Comparison of ENCODE assay signal across 9 mouse cellular contexts in the genomic region with DNA sequence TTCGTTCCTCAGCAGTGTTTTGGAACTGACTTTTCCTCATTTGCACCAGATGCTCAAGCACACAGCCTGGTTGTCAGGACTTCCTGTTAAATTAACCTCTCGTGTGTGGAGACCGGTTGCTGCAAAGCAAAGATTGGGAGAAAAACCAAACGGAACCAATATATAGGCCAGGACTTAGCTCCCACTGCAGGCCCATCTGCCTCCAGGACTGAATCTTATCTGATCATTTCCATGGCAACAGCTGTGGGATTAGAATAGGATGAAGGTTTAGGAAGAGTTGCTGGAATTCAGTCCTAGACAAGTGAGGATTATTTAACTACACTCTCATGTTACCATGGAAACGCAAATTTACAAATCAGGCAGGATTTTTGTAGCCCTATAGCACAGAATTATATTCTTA.
DNase-seq lines count a peak whose midpoint lies in the region; ATAC-seq and TF ChIP-seq lines count a peak whose summit lies in the region.
"Had no signal": no experiment of that assay in that cellular context is flagged by ENCODE, and none has a peak within 500 bp of the region (broad histone marks: within the 10 kb centered on the region; RNA-seq: fewer than 3 reads in every experiment).

No protein-coding gene starts in this region.

- TF ChIP-seq CTCF in kidney, adult 2 months (conservative IDR thresholded peaks at IDR 0.05; ENCODE audit: insufficient read depth, insufficient read length, low read depth, low read length), result no peak

- H3K27ac ChIP-seq in forebrain, embryonic 16.5 days (ENCODE audit: low read length), result 0 out of 2 replicates have a peak overlapping the region, but pooled peaks have one; percentile 13
- H3K27ac ChIP-seq in midbrain, embryonic 16.5 days (ENCODE audit: low read length), result peak overlapping the region; percentile 83
- H3K27ac ChIP-seq in kidney, adult 2 months (ENCODE audit: insufficient read depth, low read depth, low read length), result no peak overlapping the region
- H3K27ac ChIP-seq: kidney, postnatal 0 days had no signal

- WGBS in forebrain, embryonic 16.5 days, result 44% methylated on average over 5 of the region's 5 CpGs
- WGBS in midbrain, embryonic 16.5 days, result 17% methylated on average over 5 of the region's 5 CpGs
- WGBS in kidney, adult 2 months, result 66% methylated on average over 5 of the region's 5 CpGs

- no peak overlapping the region for H3K4me2 ChIP-seq in forebrain, embryonic 16.5 days (ENCODE audit: low read length)
- H3K4me2 ChIP-seq in midbrain, embryonic 16.5 days (ENCODE audit: low read length), result no peak overlapping the region

- peaks cover 13% of the 10 kb centered on the region for H3K4me1 ChIP-seq in forebrain, embryonic 16.5 days (replicated peaks; ENCODE audit: control insufficient read depth, insufficient read depth, low read length)
- peaks cover 8% of the 10 kb centered on the region for H3K4me1 ChIP-seq in midbrain, embryonic 16.5 days (ENCODE audit: control insufficient read depth, insufficient read depth, low read length)
- H3K4me1 ChIP-seq in kidney, adult 2 months (ENCODE audit: control insufficient read depth, insufficient read depth, low read length), result no peaks in the 10 kb centered on the region

- H3K36me3 ChIP-seq in forebrain, embryonic 16.5 days (ENCODE audit: control insufficient read depth, insufficient read depth), result no peaks in the 10 kb centered on the region
- H3K36me3 ChIP-seq in midbrain, embryonic 16.5 days (ENCODE audit: control insufficient read depth, insufficient read depth, low read length), result no peaks in the 10 kb centered on the region
- no peaks in the 10 kb centered on the region for H3K36me3 ChIP-seq in kidney, adult 2 months (ENCODE audit: control insufficient read depth, insufficient read depth, low read length)

- DNase-seq in embryo, embryonic 10 days (ENCODE audit: low spot score), result peak; percentile 64
- peak; percentile 39 to 45 for DNase-seq in layer of hippocampus, adult 8-10 months (ENCODE audit: low spot score in 2 of 2)
- no peak for DNase-seq in cerebellum, postnatal 14 days
- no peak for DNase-seq in urinary bladder, postnatal 14 days (ENCODE audit: low spot score)
- no peak for DNase-seq in kidney, adult 2 months
- no peak for DNase-seq in natural killer cell, adult 2 months (ENCODE audit: low spot score in 2 of 2)

- ATAC-seq in forebrain, embryonic 16.5 days, result peak; percentile 66
- ATAC-seq in midbrain, embryonic 16.5 days, result peak; percentile 93

- H3K9ac ChIP-seq in forebrain, embryonic 16.5 days (replicated peaks; ENCODE audit: low read depth, low read length), result no peak overlapping the region
- no peak overlapping the region for H3K9ac ChIP-seq in midbrain, embryonic 16.5 days (ENCODE audit: low read depth, low read length)

- TF ChIP-seq POLR2A in kidney, adult 2 months (IDR thresholded peaks at IDR 0.05; ENCODE audit: low read depth, low read length), result no peak

- H3K27me3 ChIP-seq in forebrain, embryonic 16.5 days (replicated peaks; ENCODE audit: control insufficient read depth, insufficient read depth, low read length), result no peaks in the 10 kb centered on the region
- no peaks in the 10 kb centered on the region for H3K27me3 ChIP-seq in midbrain, embryonic 16.5 days (ENCODE audit: control insufficient read depth, insufficient read depth, low read depth, low read length)
- no peaks in the 10 kb centered on the region for H3K27me3 ChIP-seq in kidney, adult 2 months (replicated peaks; ENCODE audit: control insufficient read depth, insufficient read depth, low read length)

- no peak overlapping the region for H3K4me3 ChIP-seq in forebrain, embryonic 16.5 days (replicated peaks; ENCODE audit: low read length)
- no peak overlapping the region for H3K4me3 ChIP-seq in midbrain, embryonic 16.5 days (ENCODE audit: low read depth, low read length)
- no peak overlapping the region for H3K4me3 ChIP-seq in kidney, adult 2 months (ENCODE audit: insufficient read depth, low read depth, low read length)

- no peaks in the 10 kb centered on the region for H3K9me3 ChIP-seq in forebrain, embryonic 16.5 days (ENCODE audit: control insufficient read depth, low read length)
- H3K9me3 ChIP-seq in midbrain, embryonic 16.5 days (replicated peaks; ENCODE audit: control insufficient read depth, low read length, poor library complexity, severe bottlenecking), result no peaks in the 10 kb centered on the region

Comparison
In these comparisons a context has a peak if more than half of its experiments do, and no peak if none do; other contexts are left out.
1. DNase-seq: peak in embryo, embryonic 10 days (single experiment) and layer of hippocampus, adult 8-10 months (2 of 2); none in cerebellum, postnatal 14 days (0 of 2), urinary bladder, postnatal 14 days (single experiment), kidney, adult 2 months (single experiment) and natural killer cell, adult 2 months (0 of 2).